Mouse (Mus musculus) granulocyte monocyte progenitor cell, adult 5-6 weeks (primary cell): ENCODE data around the gene Crybb1. TPM values are rescaled to one million over a fixed set of nuclear protein-coding genes. Genes with fewer than 3 reads are reported as not detected.

Experiments used
- ATAC-seq: replicated peaks from 2 replicates; pipeline ENCODE4 v1.8.0; 2016; ENCODE audit warnings: mild to moderate bottlenecking, moderate TSS enrichment, inconsistent platforms; ENCODE audit not compliant: poor library complexity, severe bottlenecking
- total RNA-seq, 2 experiments: library from RNA; stranded (forward) in 1 of 2; stranded (reverse) in 1 of 2; fragments of 200-712, 200-1000 nt in 1 of 2; fragments of >200 nt in 1 of 2; fragmentation: Nextera tagmentation in 1 of 2; gene quantifications; 2 replicates each; pipeline ENCODE4 v1.2.3; 2014 to 2017

The Crybb1 gene
- total RNA-seq, 2 experiments from 2014 or later = not detected

DNA sequence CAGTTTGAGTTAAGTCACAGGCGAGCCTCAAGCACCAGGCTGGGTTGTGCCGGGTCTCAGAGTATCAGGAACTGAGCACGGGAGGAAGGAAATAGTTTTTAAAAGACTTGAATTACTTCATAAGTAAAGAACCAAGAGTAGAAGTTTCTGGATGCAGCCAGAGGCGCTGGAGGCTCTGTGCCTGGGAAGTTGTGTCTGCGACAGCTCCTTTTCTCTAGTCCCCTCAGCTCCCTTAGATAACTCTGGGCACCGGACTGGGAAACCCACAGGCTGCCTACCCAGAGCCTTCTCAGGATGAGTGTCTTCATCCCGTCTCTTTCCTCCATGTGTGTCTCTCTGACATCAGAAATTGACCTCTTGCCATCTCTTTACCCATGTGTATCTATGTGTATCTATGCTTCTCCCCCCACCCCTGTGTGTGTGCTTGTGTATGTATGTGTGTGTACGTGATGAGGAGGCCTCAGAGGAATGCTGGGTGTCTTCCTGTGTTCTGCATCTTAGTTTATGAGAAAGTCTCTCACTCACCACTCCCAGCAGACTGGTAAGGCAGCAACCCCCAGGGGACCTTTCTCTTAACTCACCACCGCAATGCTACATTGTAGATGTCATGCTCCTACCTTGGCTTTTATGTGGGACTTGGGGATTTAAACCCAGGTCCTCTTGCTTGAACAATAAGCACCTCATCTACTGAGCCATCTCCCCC is 27.3 kb downstream of the Crybb1 start:
- ATAC-seq = no peak

DNA sequence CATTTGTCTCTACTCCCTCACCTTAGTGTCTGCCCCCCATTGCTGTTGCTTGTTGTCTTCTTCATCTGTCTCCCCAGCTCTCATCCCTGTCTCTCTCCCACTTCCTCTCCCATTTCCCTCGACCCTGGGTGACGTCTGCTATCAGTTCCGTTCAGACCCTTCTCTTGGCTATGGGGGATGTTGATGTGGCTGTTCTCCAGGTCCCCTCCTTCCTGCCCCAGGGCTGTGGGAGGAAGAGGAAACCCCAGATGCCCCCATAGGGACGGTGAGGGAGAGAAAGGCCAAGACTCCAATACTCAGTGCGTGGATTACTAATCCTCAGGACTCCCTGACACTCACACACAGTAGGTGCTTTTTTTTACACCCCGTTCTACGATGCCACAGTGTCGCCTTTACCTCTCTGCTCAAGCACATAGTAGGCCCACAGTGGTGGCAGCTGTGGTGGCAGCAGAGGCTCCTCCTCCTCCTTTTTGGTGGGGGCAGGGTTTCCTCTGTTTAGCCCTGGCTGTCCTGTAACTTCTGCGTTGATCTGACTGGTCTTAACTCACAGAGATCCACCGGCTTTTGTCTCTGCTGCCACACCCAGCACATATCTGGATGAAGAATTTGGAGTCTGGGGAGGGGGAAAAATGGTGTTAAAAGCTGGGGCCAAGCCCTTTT is 28.1 kb downstream of the Crybb1 start:
- ATAC-seq = peak; percentile 12

DNA sequence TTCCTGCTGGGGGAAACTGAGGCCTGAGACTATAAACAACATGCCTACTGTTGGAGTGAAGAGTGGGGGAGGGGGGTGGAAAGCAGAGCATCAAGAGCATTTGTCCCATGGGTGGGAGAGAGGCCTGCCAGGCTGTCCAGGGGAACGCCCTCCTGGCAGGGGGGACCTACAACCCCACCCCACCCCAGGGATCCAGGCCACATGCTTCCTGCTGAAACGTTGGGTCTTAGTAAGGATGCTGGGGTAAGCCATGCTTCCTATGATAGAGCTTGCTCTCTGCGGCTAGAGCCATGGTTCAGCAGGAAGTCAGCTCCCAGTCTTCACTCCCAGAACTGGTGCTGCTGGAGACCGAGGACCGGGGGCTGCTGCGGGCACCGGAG is 28.6 kb downstream of the Crybb1 start:
- no peak for ATAC-seq

DNA sequence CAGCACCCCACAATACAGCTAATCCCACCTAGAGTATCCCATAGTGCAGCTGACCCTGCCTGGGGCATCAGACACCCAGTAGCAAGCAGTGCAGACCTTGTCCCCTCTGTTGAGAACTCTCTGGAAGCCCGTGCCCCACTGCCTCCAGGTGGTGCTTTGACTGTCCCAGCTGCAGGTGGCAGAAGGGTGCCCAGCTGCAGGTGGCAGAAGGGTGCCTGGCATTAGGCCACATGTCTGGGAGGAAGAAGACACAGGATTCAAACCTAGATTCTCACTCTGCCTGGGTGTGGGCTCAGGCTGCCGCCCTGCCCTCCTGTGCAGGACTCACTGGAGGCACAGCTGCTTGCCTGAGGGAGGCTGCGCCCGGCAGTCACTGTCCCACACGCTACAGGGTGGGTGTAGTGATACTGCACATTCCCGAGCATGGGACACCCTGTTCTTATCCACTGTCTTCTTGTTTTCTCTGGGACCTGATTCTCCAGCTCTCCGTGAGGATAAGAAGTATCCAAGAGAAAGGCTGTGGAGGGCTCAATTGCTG is 30.0 kb downstream of the Crybb1 start:
- no peak for ATAC-seq

DNA sequence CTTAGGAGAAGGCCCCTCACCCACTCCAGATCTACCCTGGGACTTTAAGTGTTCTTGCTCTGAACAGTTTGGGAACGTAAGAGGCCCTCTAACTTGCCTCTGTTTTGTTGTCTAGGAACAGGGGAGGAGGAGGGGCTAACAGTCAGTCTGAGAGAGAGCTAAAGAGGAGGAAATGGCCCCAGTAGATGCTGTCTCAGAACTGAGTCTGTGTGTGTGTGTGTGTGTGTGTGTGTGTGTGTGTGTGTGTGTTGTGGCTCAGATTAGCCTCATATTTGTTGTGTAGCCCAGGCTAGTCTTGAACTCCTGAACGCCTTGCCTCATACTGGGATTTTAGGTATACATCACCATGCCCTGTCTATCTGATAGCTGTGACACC is 31.0 kb downstream of the Crybb1 start:
- ATAC-seq = no peak

DNA sequence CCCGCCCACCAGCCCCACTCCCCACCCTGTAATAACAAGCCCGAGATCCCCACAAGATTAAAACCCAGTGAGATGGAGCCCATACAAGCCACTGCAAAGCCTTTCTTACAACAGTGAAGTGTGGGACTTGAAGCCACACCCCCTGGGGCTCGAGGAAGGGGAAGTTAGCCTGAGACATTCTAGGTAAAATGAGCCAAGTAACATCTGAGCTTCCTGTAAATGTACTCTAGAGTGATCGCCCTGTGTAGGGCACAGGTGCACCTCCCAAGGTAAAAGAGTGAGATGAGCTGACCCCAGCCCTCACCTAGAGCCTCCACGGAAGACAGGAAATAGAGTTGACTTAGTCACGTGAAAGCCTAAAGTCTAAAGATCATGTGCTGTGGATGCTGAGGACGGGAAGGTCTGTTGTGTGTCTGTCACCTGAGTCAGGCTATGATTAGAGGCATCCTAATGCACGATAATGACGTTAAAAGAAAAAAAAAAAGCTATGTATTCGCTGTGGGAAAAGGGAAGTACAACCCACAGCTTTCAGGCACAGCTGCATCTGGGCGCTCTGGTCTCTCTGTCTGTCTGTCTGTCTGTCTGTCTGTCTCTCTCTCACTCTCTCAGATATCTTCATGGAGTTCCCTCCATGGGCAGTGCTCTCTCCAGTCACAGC is 31.5 kb downstream of the Crybb1 start:
- peak; percentile 63 for ATAC-seq

DNA sequence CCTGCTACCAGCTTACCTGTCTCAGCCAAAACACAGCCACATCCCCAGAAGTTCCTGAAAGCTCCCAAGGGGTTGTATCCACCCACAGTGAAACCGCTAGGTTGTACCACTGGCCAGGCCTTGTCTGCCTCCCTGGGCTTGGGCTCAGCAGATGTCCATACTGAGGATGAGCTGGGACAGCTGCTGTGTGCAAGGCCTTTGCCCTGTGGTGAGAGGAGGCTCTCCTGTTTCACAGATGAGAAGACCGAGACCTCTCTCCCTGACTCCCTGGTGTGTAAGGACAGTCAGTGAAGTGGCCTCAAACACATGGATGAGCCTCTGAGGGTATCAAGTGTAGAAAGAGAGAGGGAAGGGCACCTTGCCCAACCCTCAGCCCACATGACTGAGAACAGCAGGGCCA is 32.0 kb downstream of the Crybb1 start:
- ATAC-seq = no peak; the same call in 1 of the 2 replicates

DNA sequence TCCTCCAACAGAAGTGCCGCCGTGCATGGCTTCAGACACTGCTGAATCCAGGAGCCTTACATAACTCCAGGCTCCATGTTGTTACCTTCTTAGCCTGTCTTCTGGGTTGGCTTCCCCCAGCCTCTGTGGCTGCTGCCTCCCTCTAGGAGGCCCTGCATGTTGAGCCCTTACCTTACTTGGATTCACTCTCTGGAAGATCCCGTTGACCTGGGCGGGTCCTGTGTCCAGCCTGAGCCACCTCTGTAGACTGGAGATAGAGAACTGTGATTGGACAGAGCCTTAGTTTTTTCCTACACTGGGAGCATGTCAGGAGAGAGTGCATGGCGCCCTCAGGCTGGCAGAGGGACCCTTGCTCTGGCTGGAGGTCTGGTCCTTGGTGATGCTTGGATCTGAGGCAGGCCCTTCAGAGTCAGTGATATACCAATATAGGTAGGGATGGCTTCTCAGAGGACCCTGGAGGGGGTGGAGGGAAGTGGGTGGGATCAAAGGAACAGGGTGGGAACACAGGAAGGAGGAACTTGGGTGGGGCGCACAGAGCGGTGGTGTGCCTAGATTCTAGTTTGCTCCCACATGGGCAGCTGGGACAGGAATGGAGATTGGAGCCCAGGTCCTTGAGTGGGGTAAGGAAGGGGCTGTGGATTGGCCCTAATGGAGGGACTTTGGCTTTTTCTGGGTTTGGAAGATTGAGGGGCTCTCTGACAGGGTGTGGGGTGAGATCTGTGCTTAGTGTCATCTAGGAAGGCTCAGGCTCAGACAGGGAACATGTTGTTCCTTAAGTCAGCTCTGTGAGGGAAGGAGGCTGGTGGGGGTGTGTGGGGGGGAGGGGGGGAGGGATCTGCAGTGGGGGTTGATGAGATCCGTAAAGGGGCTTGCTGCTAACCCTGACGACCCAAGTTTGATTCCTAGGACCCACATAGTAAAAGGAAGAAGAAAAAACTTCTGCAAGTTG is 32.9 kb downstream of the Crybb1 start:
- ATAC-seq = no peak

DNA sequence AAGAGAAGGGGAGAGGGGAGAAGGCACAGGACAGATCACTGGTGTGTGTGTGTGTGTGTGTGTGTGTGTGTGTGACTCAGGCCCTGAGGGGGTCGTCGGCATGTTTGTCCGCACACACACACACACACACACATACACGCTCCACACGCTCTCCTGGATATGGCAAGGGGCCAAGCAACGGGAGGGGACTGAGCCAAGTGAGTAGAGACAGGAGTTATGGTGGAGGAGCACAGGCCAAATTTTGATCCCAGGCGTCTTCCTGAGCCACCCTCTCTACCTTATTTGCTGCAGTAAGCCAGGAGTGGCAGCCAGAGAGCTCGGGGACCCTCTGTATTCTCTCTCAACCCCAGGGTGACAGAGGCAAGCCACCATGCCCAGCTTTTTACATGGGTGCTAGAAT is 33.6 kb downstream of the Crybb1 start:
- no peak for ATAC-seq

DNA sequence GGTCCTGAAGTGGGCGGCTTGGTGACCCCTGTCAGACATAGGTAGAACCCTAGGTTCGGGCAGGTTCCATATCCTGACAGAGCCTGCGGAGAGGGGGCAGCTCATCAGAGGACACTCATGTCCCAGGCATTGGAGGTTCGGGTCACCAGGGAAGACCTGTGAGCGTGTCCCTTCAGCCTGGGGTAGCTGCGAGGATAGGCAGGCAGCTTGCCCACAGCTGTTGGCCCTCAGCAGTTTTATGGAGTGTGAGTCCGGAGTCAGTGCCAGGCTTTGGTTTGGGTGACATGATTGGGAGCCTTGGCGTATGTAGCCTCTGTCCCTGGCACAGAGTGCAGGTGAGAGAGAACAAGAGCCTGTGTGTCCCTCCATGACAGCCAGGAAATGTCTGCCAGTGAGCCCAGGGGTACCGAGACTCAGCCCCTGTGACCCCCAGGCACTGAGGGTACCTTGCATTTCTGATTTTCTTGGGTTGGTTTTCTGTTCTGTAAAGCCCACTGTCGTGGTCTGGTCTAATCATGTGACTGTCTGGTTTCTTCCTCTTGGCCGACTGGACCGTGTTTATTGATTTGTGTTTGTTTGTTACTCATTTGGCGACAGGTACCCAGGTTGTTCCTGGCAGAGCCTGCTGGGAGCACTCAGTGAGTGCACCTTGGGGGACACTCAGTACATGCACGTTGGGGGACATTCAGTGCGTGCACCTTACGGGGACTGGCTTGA is 34.4 kb downstream of the Crybb1 start:
- ATAC-seq = no peak

DNA sequence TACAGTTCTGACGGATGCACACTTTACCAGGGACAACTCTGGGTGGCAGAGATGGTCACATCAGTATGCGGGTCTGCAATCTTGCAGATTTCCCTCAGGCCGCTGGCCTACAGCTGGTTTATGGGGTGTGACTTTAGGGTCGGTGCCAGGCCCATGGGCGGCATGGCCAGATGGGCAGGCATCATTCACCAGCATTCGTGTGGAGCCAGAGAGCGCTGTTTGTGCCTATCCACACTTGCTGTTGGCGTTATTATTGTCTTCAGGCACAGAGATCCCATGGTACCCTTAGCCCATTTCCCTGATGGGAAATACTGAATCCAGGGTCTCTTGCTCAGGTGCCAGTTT is 34.9 kb downstream of the Crybb1 start:
- ATAC-seq = no peak

DNA sequence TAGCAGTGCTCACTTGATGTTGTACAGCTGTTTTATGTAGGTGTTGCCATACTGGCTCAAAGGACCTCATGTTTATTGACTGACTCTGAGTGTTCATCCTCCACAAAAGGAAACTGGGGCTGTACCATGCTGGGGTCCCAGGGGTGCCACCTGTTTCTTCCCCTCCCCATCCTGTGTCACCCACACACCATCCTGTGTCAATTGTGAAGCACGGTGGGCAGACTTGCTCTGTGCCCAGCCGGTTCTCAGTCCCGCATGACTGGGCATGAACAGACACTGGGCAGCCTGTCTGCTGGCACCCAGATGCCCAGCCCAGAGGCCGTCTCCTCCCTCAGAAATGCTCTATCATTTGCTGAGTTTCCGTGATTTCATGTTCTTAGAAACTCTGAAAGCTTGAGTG is 36.3 kb downstream of the Crybb1 start:
- no peak for ATAC-seq

DNA sequence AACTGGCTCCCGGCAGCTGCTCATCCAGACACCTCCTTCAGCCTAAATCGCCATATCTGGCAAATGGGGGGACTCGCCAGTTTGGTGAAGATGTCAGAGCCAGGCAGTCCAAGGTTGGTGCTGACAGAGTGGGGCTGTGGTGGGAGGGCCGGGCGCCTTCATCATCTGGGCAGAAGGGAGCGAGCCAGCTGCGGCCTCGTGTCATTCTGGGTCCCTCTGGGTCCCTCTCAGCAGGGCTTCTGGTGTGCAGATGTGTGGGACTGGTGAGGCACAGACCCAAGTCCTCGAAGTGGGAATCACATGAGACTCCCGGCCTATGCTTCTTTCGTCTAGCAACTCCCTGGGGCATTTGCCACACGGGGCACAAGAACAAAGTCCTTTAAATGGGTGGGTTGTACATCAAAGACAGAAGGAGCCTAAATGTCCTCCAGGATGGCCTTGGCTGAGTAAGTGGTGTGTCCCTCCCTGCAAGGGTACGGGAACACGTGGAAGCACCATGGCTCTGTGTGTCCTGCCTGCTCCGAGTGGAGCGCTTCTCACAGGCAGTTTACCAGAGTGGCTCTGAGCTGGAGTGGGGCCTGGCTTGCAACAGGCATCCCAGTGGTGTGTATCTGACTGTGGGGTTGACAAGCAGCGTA is 36.8 kb downstream of the Crybb1 start:
- ATAC-seq = no peak

DNA sequence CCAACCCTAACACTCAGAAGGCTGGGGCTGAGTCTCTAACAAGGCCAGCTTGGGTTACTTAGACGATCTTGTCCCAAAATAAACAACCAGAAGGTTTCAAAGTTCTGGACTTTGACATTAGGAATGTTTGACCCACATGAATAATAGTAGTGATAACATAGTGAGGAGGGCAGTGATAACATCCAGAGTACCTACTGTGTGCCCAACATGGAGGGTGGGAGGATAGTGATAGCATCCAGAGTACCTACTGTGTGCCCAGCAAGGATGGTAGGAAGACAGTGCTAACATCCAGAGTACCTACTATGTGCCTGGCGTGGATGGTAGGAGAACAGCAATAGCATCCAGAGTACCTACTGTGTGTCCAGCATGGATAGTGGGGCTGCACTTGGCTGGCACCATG is 38.2 kb downstream of the Crybb1 start:
- no peak for ATAC-seq

DNA sequence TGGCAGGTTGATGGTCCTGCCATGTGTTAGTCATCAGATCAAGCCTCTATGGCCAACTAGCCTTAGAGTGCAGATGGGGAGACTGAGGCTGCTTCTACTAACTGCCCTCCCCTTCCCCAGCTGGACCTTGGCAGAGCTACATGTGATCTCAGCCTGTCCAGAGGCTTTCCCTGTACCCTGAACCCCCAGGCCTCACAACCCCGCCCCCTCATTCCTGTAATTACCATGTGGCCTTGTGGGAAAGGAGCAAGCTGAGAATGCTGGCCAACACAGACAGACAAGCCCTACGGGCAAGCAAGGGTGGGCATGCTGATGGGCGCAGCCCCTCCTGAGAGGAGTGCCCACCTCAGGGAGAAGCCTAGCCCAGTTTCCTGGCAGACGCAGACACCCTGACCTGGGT is 39.1 kb downstream of the Crybb1 start:
- ATAC-seq = no peak

DNA sequence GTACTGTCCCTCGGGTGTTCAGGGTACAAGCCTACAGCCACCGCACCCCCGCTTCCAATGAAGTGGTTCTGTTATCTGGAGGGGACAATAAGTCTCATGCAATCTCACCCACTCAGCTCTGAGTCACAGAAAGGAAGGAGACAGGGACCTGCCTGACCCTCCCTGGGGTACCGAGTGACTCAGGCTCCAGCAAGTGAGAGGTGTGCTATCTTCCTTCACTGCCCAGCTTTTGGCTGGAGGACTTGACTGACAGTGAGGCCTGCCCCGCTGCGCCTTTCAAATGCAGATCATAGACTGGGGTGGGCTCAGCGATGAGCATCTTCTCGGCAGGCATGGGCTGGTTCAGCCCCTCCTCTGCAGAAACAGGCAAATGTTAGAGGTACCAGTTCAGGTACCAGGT is 39.5 kb downstream of the Crybb1 start:
- ATAC-seq = no peak

DNA sequence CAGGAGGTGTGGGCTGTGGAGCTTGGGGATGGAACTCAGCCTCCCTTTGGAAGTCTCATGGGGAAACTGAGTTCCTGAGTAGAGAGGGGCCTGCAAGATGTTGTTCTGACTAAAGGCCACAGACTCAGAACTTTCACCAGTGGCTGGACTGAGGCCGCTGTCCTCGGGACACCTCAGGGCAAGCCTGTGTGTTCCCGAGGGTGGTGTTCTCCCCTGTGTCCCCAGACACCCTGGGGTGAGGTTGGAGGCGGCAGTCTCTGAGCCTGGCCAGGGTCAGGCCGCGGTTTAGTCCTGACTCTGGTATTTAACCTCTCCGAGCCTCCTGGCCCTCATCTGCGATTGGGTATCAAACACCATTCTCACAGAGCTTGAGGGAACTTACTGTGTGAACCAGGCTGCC is 39.9 kb downstream of the Crybb1 start:
- ATAC-seq = no peak

DNA sequence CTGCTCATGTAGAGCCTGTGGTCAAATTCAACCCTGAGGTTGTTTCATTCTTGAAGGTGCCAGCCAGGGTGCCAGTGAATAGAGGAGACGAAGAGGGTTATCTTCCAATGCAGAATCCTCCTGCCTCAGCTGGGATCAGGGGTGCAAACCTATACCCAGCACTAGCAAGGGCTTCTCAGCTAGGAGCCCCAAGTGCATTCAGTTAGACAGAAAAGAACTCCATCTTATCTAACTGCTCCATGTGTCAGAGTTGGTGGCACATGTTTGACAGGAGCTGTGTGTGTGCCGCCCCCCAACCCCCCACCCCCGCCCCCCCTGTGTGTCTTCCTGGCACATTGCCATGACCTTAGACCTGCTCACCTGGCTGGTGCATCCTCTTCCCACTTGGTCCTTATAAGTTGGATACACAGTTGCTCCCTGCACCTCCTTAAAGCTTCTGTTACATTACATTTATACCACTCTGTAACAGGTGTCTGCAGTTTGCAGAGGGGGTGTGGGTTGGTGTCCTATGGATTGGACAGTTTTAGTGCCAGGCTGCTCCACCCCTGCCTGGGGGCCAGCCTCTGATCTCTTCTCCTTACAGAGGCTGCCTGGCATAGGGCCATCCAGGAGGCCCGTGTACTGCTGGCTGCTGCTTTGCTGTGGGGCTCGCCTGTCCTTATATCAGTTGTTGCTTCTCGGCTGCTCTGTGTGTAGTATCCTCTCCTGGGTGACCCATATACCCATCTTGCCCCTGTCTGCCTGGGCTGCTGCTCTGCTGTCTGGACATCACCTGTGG is 41.0 kb downstream of the Crybb1 start:
- no peak for ATAC-seq

DNA sequence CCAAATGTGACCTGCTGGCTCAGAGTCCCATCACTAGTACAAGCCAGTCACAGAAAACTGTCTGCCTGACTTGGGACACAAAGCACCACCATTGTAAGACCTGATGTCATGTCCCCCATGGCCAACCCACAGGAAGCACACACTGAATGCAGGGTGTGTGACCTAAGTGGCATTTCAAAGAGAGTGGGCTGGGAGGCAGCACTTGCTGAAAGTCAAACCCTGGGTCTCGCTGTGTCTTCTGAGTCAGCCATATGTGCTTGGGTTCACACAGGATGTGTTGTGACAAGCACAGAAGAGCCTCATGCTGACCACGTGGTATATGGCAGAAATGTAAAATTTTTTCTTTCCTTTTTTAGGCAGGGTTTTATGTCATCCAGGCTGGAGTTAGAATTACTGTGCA is 41.6 kb downstream of the Crybb1 start:
- 0 out of 2 replicates have a peak, but pooled peaks have one; percentile 13 for ATAC-seq
